Mouse (Mus musculus) left cerebral cortex, adult 18-20 months (tissue): ENCODE data around the gene Tm7sf3. TPM values are rescaled to one million over a fixed set of nuclear protein-coding genes. Genes with fewer than 3 reads are reported as not detected.
A peak's percentile ranks its signal among the peaks of the same experiment; 100 is the strongest.

Experiments used
- DNase-seq, 2 experiments: peaks; one replicate each; pipeline ENCODE4 v3.0.0; 2021 to 2022; ENCODE audit warnings: low spot score in 2 of 2, mixed read lengths in 1 of 2
- total RNA-seq, 2 experiments: library from RNA; stranded (reverse); gene quantifications; 2 replicates each; pipeline ENCODE4 v1.2.3; 2021

Gene Tm7sf3
- total RNA-seq, 2 experiments from 2014 or later, result 27.2 to 27.5 TPM

- DNase-seq, result no peak
These were observed 19.0 kb upstream of the Tm7sf3 start for GRCm38 (mm10) chr6:146661655-146662054.

DNA sequence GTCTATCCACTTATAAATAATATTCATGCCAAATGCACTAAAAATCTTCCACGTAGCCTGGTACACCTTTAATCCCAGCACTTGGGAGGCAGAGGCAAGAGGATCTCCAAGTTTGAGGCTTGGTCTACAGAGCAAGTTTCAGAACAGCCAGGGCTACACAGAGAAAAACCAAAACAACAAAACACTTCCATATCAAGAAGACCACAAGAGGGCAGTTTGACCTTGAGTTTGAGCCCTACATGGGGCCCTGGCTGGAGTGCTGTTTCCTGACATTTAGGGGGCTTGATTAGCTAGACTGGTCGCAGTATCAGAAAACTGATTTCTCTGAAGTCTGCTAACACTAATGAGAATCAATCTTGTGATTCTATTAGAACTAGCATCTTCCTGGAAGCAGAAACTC, 18.0 kb upstream of the Tm7sf3 start:
- DNase-seq, result no peak

DNA sequence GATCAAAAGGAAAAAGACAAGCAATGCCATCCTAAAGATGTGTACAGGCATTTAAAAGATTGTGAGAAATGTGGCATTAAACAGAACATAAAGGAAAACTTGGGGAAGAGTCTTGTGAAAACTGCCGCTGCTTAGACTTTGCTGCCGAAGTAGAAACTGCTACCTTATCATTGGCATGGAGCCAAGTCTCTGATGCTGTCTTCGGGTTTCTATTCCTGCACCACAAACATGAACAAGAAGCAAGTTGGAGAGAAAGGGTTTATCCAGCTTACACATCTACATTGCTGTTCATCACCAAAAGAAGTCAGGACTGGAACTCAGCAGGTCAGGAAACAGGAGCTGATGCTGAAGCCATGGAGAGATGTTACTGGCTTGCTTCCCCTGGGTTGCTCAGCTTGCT, 10.6 kb upstream of the Tm7sf3 start:
- no peak for DNase-seq

GRCm38 (mm10) chr6:146651431-146651830, 8.8 kb upstream of the Tm7sf3 start:
- DNase-seq, result no peak

DNA sequence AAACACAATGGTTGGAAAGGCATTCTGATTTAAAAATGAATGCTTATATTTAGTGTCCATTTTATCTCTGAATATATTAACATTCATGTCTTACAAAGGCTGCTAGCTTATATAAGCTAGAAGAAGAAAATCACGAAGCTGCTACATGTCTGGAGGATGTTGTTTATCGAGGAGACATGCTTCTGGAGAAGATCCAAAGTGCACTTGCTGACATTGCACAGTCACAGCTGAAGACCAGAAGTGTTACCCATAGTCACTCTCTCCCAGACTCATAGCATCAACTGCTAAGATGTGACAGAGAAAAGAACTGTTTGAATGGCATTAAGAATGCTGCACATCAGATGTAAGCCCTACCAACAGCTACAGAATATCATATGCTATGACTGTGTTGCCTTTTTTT, 7.4 kb upstream of the Tm7sf3 start:
- no peak for DNase-seq

DNA sequence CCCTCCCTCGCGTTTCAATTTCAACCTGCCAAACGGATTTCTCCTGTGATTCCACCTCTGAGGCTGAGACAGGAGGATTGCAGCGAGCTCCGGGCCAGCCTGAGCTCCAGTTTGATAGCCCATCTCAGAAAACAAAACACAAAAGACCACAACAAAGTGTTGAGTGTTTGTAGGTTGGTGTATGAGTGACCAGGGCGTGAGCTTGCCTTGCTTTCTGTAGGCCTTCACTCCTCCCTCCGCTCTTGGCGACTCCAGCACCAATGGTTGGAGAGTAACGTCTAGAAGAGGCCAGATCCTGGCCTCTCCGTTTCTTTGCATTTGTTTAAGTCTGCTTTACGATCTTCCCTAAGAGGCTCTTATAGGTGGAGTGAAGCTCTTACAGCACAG, 553 bp upstream of the Tm7sf3 start:
- DNase-seq, result no peak

DNA sequence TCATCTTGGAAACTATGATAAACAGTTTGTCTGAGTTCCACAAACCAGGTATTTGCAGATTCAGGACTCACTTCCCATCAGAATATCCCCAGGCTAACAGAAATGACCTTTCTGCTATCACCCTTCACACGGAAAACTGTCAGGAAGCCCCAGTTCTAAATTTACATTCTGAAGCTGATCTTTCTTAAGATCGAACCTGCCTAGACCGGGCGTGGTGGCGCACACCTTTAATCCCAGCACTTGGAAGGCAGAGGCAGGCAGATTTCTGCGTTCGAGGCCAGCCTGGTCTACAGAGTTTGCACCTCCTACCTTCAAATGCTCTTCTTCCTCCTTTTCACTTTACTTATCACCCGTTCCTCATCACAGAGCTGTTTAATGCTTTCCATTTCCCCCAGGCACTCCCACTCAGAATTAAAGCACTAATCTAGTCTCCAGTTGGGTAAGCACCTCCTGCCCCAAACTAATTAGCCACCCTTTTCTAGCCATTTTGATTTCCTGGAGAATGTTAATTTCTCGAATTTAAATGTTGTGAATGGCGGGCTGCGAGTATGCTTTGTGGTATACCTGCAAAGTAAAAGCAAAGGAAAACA, 908 bp downstream of the Tm7sf3 start:
- DNase-seq, result no peak

GRCm38 (mm10) chr6:146640991-146641390, 1.6 kb downstream of the Tm7sf3 start:
- DNase-seq, result no peak

DNA sequence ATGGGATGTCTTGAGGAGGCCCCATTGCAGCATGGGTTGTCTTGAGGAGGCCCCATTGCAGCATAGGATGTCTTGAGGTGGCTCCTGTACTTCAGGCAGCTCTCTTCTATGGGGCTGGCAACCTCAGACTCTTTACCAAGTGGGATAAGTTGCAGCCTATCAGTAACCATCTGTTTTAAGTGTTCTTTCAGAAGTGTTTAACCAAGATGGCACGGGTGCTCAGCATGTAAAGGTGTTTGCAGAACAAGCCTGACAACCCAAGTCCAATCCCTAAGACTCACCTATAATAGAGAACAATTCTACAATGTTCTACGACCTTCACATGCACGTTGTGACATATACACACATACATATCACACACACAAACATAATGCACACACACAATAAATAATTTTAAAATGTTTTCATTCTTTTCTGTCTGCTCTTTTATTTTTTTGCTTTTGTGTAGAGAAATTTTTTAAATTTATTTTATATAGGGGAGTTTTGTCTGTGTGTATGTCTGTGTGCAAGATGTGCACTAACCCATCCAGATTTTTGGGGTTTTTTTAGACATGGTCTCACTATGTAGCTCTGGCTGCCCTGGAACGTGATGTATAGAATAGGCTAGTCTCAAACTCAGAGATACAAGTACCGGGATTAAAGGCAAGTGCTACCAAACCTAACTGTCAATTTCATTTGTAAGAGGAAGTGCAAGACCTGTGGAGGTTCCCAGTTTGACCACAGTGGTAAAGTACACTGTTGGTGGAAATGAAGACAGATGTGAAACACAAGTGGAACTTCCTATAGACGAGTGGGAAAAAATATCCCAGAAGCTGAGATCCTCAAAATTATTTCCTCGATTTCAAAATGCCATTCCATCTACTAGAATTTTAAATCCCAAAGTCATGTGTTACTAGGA, 2.3 kb downstream of the Tm7sf3 start:
- no peak for DNase-seq

DNA sequence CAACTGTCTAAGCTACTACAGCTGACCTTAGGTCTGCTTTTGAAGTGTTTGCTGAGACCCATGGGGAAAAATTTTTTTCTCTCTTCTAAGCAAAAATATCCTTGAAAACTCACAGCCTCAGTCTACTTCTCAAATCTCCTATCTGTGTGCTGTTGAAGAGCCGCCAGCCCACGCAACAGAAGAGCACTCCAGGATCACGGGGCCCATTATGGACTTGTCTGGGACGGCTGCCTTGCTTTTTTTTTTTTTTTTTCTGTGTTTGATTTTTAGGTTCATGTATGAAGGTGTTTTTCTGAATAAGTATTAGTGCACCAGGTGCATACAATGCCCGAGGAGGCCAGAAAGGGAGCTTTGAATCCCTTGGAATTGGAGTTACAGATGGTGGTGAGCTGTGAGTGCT, 6.1 kb downstream of the Tm7sf3 start:
- DNase-seq, result no peak

GRCm38 (mm10) chr6:146634759-146635606, 7.6 kb downstream of the Tm7sf3 start:
- no peak for DNase-seq

- peak; percentile 58 to 83 for DNase-seq
These were observed 8.5 kb downstream of the Tm7sf3 start for GRCm38 (mm10) chr6:146634015-146634722.

DNA sequence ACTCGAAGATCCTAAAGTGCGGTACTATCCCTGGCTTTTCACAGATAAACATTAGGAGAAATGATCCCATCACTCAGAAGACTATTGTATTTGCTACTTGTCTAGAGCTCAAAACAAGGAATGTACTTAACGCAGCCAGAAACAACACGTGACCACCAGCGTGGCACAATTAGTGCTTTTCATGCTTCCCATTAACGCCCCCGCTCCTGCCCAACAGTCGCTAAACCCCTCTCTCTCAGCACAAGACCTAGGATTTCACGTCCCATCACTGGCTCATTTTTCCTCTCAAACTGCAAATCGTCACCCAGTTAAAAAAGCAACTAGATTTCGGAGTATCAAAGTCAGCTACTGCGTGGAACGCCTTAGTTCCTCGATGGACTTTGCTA, 9.0 kb downstream of the Tm7sf3 start:
- DNase-seq, result peak; percentile 19 to 29

DNA sequence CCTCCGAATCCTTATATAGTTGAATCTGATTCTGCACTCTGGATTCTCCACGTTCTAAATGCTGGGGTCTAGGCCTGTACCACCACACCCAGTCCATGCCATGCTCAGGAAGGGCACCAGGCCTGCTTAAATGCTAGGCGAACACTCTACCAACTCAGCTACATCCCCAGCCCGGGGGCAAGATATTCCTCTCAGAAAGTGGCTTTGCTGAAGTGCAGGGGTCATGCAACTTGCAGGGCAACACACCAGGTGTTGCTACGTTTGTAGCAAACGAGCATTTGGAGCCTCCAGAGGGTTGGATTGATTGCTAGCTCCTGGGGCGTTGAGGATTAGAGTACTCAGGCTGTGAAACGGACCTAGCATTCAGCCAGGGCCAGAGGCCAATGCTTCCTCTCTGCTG, 9.5 kb downstream of the Tm7sf3 start:
- no peak for DNase-seq

DNA sequence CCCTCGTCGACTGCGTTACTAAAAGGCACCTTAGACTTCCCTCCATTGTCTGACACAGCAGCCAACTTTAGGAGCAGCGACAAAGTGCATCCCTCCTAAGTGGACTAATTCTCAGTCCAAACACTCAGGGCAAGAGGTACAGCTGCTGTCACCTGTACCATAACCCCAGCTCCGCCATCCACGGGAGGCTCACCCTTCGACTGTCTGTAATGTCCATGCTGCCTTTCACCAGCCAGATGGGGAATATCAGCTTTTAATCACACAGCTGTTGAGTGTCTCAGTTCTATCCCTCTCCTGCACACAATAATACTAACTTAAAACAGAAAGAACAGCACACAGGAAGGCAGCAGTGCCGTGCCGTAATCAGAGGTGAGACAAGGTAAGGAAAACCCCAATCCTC, 10.2 kb downstream of the Tm7sf3 start:
- no peak for DNase-seq

- DNase-seq, result no peak
These were observed 10.8 kb downstream of the Tm7sf3 start for GRCm38 (mm10) chr6:146631847-146632246.

- DNase-seq, result no peak
These were observed 11.7 kb downstream of the Tm7sf3 start for GRCm38 (mm10) chr6:146630961-146631360.

GRCm38 (mm10) chr6:146629781-146630756, 12.6 kb downstream of the Tm7sf3 start:
- no peak for DNase-seq

- no peak for DNase-seq
These were observed 14.5 kb downstream of the Tm7sf3 start for GRCm38 (mm10) chr6:146628123-146628522.

DNA sequence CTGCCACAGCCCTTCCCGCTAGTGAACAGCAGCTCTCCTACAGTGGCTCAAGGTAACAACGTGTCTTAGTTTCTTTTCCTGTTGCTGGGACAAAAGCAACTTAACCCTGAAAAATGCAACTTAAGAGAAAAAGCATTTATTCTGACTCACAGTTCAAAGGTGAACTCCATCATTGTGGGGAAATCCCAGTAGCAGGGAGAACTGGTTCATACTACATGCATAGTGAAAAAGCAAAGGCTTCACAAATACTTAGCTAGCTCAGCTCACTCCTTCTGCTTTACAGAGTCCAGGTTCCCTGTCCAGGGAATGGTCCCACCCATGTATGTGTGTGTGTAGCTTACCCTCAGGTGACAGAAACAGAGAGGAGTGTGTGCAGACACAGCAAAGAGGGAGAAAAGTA, 26.0 kb downstream of the Tm7sf3 start:
- DNase-seq, result no peak
